Mouse (Mus musculus): ENCODE data around the gene Mfge8. TPM values are rescaled to one million over a fixed set of nuclear protein-coding genes. Genes with fewer than 3 reads are reported as not detected.

Gene Mfge8
- 21.5 TPM for polyA plus RNA-seq (2017; shearing (Covaris generic))

GRCm38 (mm10) chr7:79148711-79149266, at the start of gene Mfge8:
TSS of gene Mfge8 (minus strand) at chr7:79149060.

GRCm38 (mm10) chr7:79130843-79131444, 17.9 kb downstream of the Mfge8 start, which contains the start of gene Hapln3:
TSS of gene Hapln3 (minus strand) at chr7:79131018.

Other genes with a start within 250 kb of the Mfge8 start
- 116 TPM for gene Isg20, start 235.6 kb downstream of the Mfge8 start, polyA plus RNA-seq (2017; shearing (Covaris generic))
- gene Acan, start 95.6 kb downstream of the Mfge8 start, polyA plus RNA-seq (2017; shearing (Covaris generic)) = not detected
- gene Hapln3, start 18.0 kb downstream of the Mfge8 start, polyA plus RNA-seq (2017; shearing (Covaris generic)) = not detected
- gene Abhd2, start 124.1 kb upstream of the Mfge8 start, polyA plus RNA-seq (2017; shearing (Covaris generic)) = 16.4 TPM
- gene Rlbp1, start 238.0 kb upstream of the Mfge8 start, polyA plus RNA-seq (2017; shearing (Covaris generic)) = not detected
- gene Fanci, start 242.9 kb upstream of the Mfge8 start, polyA plus RNA-seq (2017; shearing (Covaris generic)) = 5.3 TPM